Mouse (Mus musculus) mesoderm, embryonic 11.5 days (tissue): ENCODE measurements at regions not wholly inside any gene's neighbourhood (a gene's known extent, or its start where the extent isn't known, plus 50 kb on each side); places are given as distances from the start of the nearest gene placed in this dataset.

ENCODE experiments used
- DNase-seq: peaks from one replicate; pipeline ENCODE4 v3.0.0-alpha.2; 2012; ENCODE audit warnings: low read depth, low spot score

- DNase-seq = peak; percentile 66
These were observed 514.0 kb upstream of the Epha7 start for GRCm38 (mm10) chr4:28298911-28299353.

- peak; percentile 26 for DNase-seq
These were observed 512.9 kb upstream of the Epha7 start for GRCm38 (mm10) chr4:28300018-28300440.

- DNase-seq = no peak
These were observed 511.2 kb upstream of the Epha7 start for GRCm38 (mm10) chr4:28301686-28302085.

- DNase-seq = no peak
These were observed 481.9 kb upstream of the Epha7 start for GRCm38 (mm10) chr4:28331036-28331435.

GRCm38 (mm10) chr4:28364566-28364965 is 448.4 kb upstream of the Epha7 start:
- DNase-seq = no peak

GRCm38 (mm10) chr4:28377087-28377486 is 435.8 kb upstream of the Epha7 start:
- DNase-seq = no peak

- DNase-seq = no peak
These were observed 434.3 kb upstream of the Epha7 start for GRCm38 (mm10) chr4:28378661-28379060.

GRCm38 (mm10) chr4:28424341-28424740 is 388.6 kb upstream of the Epha7 start:
- DNase-seq = no peak

GRCm38 (mm10) chr4:28440161-28440560 is 372.8 kb upstream of the Epha7 start:
- DNase-seq = peak; percentile 18

GRCm38 (mm10) chr4:28453111-28453510 is 359.8 kb upstream of the Epha7 start:
- no peak for DNase-seq

GRCm38 (mm10) chr4:28456312-28456711 is 356.6 kb upstream of the Epha7 start:
- DNase-seq = no peak
